Mouse (Mus musculus) kidney, embryonic 15.5 days (tissue): ENCODE results near the gene Gsdma2. TPM values are rescaled to one million over a fixed set of nuclear protein-coding genes. Genes with fewer than 3 reads are reported as not detected.
"Not testable (repeated sequence)": the region's sequence is repeated elsewhere in the genome, so short reads cannot be mapped to it uniquely, and the experiment has no call there.

Experiments
- ATAC-seq: fragments of 200-750 bp; cut with Nextera tagmentation; replicated peaks from 2 replicates; pipeline ENCODE4 v1.8.0; 2017; ENCODE audit warnings: moderate TSS enrichment; ENCODE audit not compliant: low FRiP score
- H3K27ac ChIP-seq: fragments of 300-500 bp; sonication (generic); 2 replicates; pipeline ENCODE4 v1.5.1; 2015; ENCODE audit warnings: mild to moderate bottlenecking, inconsistent platforms
- H3K27me3 ChIP-seq: fragments of 300-500 bp; sonication (generic); 2 replicates; pipeline ENCODE4 v1.6.1; 2015; ENCODE audit warnings: inconsistent platforms
- H3K36me3 ChIP-seq: fragments of 300-500 bp; sonication (generic); 2 replicates; pipeline ENCODE4 v1.6.1; 2015; ENCODE audit warnings: inconsistent platforms
- H3K4me1 ChIP-seq: fragments of 300-500 bp; sonication (generic); 2 replicates; pipeline ENCODE4 v1.6.1; 2015; ENCODE audit warnings: inconsistent platforms
- H3K4me2 ChIP-seq: fragments of 300-500 bp; sonication (generic); 2 replicates; pipeline ENCODE4 v1.6.1; 2015; ENCODE audit warnings: moderate library complexity, mild to moderate bottlenecking, inconsistent platforms
- H3K4me3 ChIP-seq: fragments of 300-500 bp; sonication (generic); replicated peaks from 2 replicates; pipeline ENCODE4 v1.5.1; 2015; ENCODE audit warnings: mild to moderate bottlenecking, inconsistent platforms
- H3K9ac ChIP-seq: fragments of 300-500 bp; sonication (generic); 2 replicates; pipeline ENCODE4 v1.6.1; 2015; ENCODE audit warnings: mild to moderate bottlenecking, inconsistent platforms
- H3K9me3 ChIP-seq: fragments of 300-500 bp; sonication (generic); replicated peaks from 2 replicates; pipeline ENCODE4 v1.6.1; 2016; ENCODE audit warnings: inconsistent platforms
- WGBS: fragments of 180-500 bp; shearing (Covaris S2); methylation state at CpG from one replicate; pipeline ENCODE4 v1.1.7; 2015; ENCODE audit warnings: mixed read lengths; 5-methylcytosine and 5-hydroxymethylcytosine counted together
- polyA plus RNA-seq: library from polyadenylated mRNA; unstranded; fragments of >200 nt; fragmentation: Nextera tagmentation; extraction: Ambion mirVana; gene quantifications from 2 replicates; pipeline ENCODE4 v1.2.1, GENCODE M21; 2015

The Gsdma2 gene
- polyA plus RNA-seq, 1 experiment from 2014 or later = not detected

- H3K9me3 ChIP-seq = no peaks in the 10 kb centered on the region
- peaks cover 10% of the 10 kb centered on the region for H3K4me1 ChIP-seq
- WGBS = 74% methylated on average over 3 of the region's 3 CpGs
- ATAC-seq = no peak
- no peaks in the 10 kb centered on the region for H3K36me3 ChIP-seq
- H3K27me3 ChIP-seq = peaks cover 40% of the 10 kb centered on the region
- H3K4me2 ChIP-seq = no peak overlapping the region
- H3K9ac ChIP-seq = no peak overlapping the region
- H3K4me3 ChIP-seq = no peak overlapping the region
- no peak overlapping the region for H3K27ac ChIP-seq
Observed at GRCm38 (mm10) chr11:98671284-98671815, 24.8 kb downstream of the Gsdma2 start.

GRCm38 (mm10) chr11:98671857-98672256, 25.3 kb downstream of the Gsdma2 start:
- no peaks in the 10 kb centered on the region for H3K36me3 ChIP-seq
- 52% methylated on average over 5 of the region's 5 CpGs for WGBS
- H3K9ac ChIP-seq = no peak overlapping the region
- peaks cover 12% of the 10 kb centered on the region for H3K4me1 ChIP-seq
- no peak overlapping the region for H3K4me2 ChIP-seq
- no peak overlapping the region for H3K4me3 ChIP-seq
- no peak overlapping the region for H3K27ac ChIP-seq
- H3K27me3 ChIP-seq = peaks cover 40% of the 10 kb centered on the region
- ATAC-seq = no peak
- H3K9me3 ChIP-seq = no peaks in the 10 kb centered on the region

- ATAC-seq = no peak
- WGBS = 84% methylated on average over 5 of the region's 5 CpGs
- H3K27ac ChIP-seq = no peak overlapping the region
- H3K4me3 ChIP-seq = no peak overlapping the region
- H3K9ac ChIP-seq = no peak overlapping the region
- H3K9me3 ChIP-seq = no peaks in the 10 kb centered on the region
- no peaks in the 10 kb centered on the region for H3K36me3 ChIP-seq
- H3K27me3 ChIP-seq = peaks cover 35% of the 10 kb centered on the region
- no peak overlapping the region for H3K4me2 ChIP-seq
- peaks cover 12% of the 10 kb centered on the region for H3K4me1 ChIP-seq
Observed at GRCm38 (mm10) chr11:98672482-98672881, 25.9 kb downstream of the Gsdma2 start.

GRCm38 (mm10) chr11:98673136-98673535, 26.6 kb downstream of the Gsdma2 start:
- not testable (repeated sequence) for H3K9ac ChIP-seq, H3K27ac ChIP-seq, H3K4me3 ChIP-seq, H3K36me3 ChIP-seq, H3K9me3 ChIP-seq
- H3K4me1 ChIP-seq = peaks cover 12% of the 10 kb centered on the region
- H3K4me2 ChIP-seq = peak overlapping the region; percentile 44
- peaks cover 29% of the 10 kb centered on the region for H3K27me3 ChIP-seq
- 8% methylated on average over 7 of the region's 7 CpGs for WGBS
- ATAC-seq = peak; percentile 40; the same call in 1 of the 2 replicates

- Histone ChIP-seq H3K27ac (no peak overlapping the region), H3K9me3 (no peaks in the 10 kb centered on the region), H3K36me3 (no peaks in the 10 kb centered on the region), H3K4me3 (no peak overlapping the region), H3K4me1 (peaks cover 12% of the 10 kb centered on the region), H3K9ac (no peak overlapping the region), H3K27me3 (peaks cover 12% of the 10 kb centered on the region; the same call in 1 of the 2 replicates), H3K4me2 (no peak overlapping the region)
- no peak for ATAC-seq
- WGBS = 20% methylated on average over 7 of the region's 7 CpGs
Observed at GRCm38 (mm10) chr11:98675829-98676363, 29.3 kb downstream of the Gsdma2 start.

GRCm38 (mm10) chr11:98680023-98680422, 33.5 kb downstream of the Gsdma2 start:
- H3K27ac ChIP-seq = no peak overlapping the region
- 96% methylated on average over 1 of the region's 1 CpGs for WGBS
- H3K4me1 ChIP-seq = peaks cover 22% of the 10 kb centered on the region
- H3K9me3 ChIP-seq = no peaks in the 10 kb centered on the region
- no peak for ATAC-seq
- peaks cover 8% of the 10 kb centered on the region for H3K36me3 ChIP-seq
- no peak overlapping the region for H3K9ac ChIP-seq
- H3K27me3 ChIP-seq = no peaks in the 10 kb centered on the region
- no peak overlapping the region for H3K4me2 ChIP-seq
- H3K4me3 ChIP-seq = no peak overlapping the region

GRCm38 (mm10) chr11:98680595-98680994, 34.0 kb downstream of the Gsdma2 start:
- not testable (repeated sequence) for H3K27me3 ChIP-seq, ATAC-seq, H3K4me2 ChIP-seq, H3K9me3 ChIP-seq, H3K4me3 ChIP-seq, H3K9ac ChIP-seq, H3K27ac ChIP-seq
- 88% methylated on average over 4 of the region's 4 CpGs for WGBS
- Histone ChIP-seq H3K4me1 (peaks cover 22% of the 10 kb centered on the region), H3K36me3 (peaks cover 14% of the 10 kb centered on the region)

GRCm38 (mm10) chr11:98681186-98681585, 34.6 kb downstream of the Gsdma2 start:
- WGBS = 83% methylated on average over 4 of the region's 4 CpGs
- no peaks in the 10 kb centered on the region for H3K9me3 ChIP-seq
- H3K4me2 ChIP-seq = no peak overlapping the region; the same call in 1 of the 2 replicates

GRCm38 (mm10) chr11:98681786-98682745, 35.5 kb downstream of the Gsdma2 start, which contains the start of gene Psmd3:
Psmd3 (plus strand) TSS chr11:98682554.
- Histone ChIP-seq H3K27me3 (no peaks in the 10 kb centered on the region), H3K9ac (peak within 1 kb of the TSS; percentile 100), H3K9me3 (no peaks in the 10 kb centered on the region), H3K4me2 (peak within 1 kb of the TSS; percentile 69), H3K4me3 (peak within 1 kb of the TSS; percentile 99), H3K27ac (peak within 1 kb of the TSS; percentile 81), H3K36me3 (peaks cover 29% of the 10 kb centered on the region), H3K4me1 (peaks cover 20% of the 10 kb centered on the region)
- ATAC-seq = peak; percentile 92
- 4% methylated on average over 45 of the region's 45 CpGs for WGBS

More at GRCm38 (mm10) chr11:98681186-98681585, 34.6 kb downstream of the Gsdma2 start:
- no peak overlapping the region for H3K4me3 ChIP-seq
- ATAC-seq = no peak
- peaks cover 20% of the 10 kb centered on the region for H3K4me1 ChIP-seq
- no peaks in the 10 kb centered on the region for H3K27me3 ChIP-seq
- no peak overlapping the region for H3K9ac ChIP-seq
- H3K36me3 ChIP-seq = peaks cover 20% of the 10 kb centered on the region
- no peak overlapping the region for H3K27ac ChIP-seq

- no peaks in the 10 kb centered on the region for H3K27me3 ChIP-seq
- H3K4me2 ChIP-seq = peak overlapping the region; percentile 69
- ATAC-seq = peak; percentile 33
- 0% methylated on average over 23 of the region's 23 CpGs for WGBS
- peak overlapping the region; percentile 99 for H3K4me3 ChIP-seq
- peaks cover 36% of the 10 kb centered on the region for H3K36me3 ChIP-seq
- peaks cover 27% of the 10 kb centered on the region for H3K4me1 ChIP-seq
- H3K9me3 ChIP-seq = no peaks in the 10 kb centered on the region
- peak overlapping the region; percentile 100 for H3K9ac ChIP-seq
- H3K27ac ChIP-seq = peak overlapping the region; percentile 81
Observed at GRCm38 (mm10) chr11:98682811-98683210, 36.3 kb downstream of the Gsdma2 start.

GRCm38 (mm10) chr11:98685642-98686041, 39.1 kb downstream of the Gsdma2 start:
- Histone ChIP-seq H3K9me3 (no peaks in the 10 kb centered on the region), H3K27me3 (no peaks in the 10 kb centered on the region), H3K36me3 (peaks cover 60% of the 10 kb centered on the region), H3K4me2 (no peak overlapping the region), H3K4me1 (peaks cover 31% of the 10 kb centered on the region), H3K27ac (peak overlapping the region; percentile 80), H3K9ac (no peak overlapping the region; the same call in 1 of the 2 replicates), H3K4me3 (no peak overlapping the region)
- WGBS = 93% methylated on average over 9 of the region's 9 CpGs
- ATAC-seq = no peak

GRCm38 (mm10) chr11:98686976-98687375, 40.4 kb downstream of the Gsdma2 start:
- ATAC-seq = peak; percentile 61
- 52% methylated on average over 4 of the region's 4 CpGs for WGBS
- Histone ChIP-seq H3K4me3 (no peak overlapping the region), H3K27me3 (no peaks in the 10 kb centered on the region), H3K4me2 (peak overlapping the region; percentile 5; the same call in 1 of the 2 replicates), H3K9ac (no peak overlapping the region), H3K9me3 (no peaks in the 10 kb centered on the region), H3K36me3 (peaks cover 73% of the 10 kb centered on the region), H3K4me1 (peaks cover 31% of the 10 kb centered on the region), H3K27ac (peak overlapping the region; percentile 80)
